In genomic region chr13:23749563-23750121, GRCm38 (mm10) we compare ENCODE assay signal across 13 mouse cellular contexts. TPM values are rescaled to one million over a fixed set of nuclear protein-coding genes. Genes with fewer than 3 reads are reported as not detected.
DNase-seq lines count a peak whose midpoint lies in the region; ATAC-seq and TF ChIP-seq lines count a peak whose summit lies in the region.
"Had no signal": no experiment of that assay in that cellular context is flagged by ENCODE, and none has a peak within 500 bp of the region (broad histone marks: within the 10 kb centered on the region; RNA-seq: fewer than 3 reads in every experiment).

No protein-coding gene starts in this region.

- no peaks in the 10 kb centered on the region for H3K79me2 ChIP-seq in macrophage (ENCODE audit: inconsistent target)

- DNase-seq in heart, postnatal 36 days = no peak
- DNase-seq in midbrain, postnatal 0 days (ENCODE audit: low spot score) = no peak
- DNase-seq in ovary, postnatal 10 days (ENCODE audit: low spot score) = no peak
- DNase-seq: adrenal gland, postnatal 14 days; cerebellum, postnatal 25 days; layer of hippocampus, postnatal 36 days had no signal

- ATAC-seq in heart, embryonic 12.5 days (ENCODE audit: insufficient number of reproducible peaks, low FRiP score) = no peak
- ATAC-seq in midbrain, embryonic 12.5 days (ENCODE audit: low FRiP score, low read depth) = no peak
- no peak for ATAC-seq in midbrain, postnatal 0 days (ENCODE audit: low FRiP score)
- no peak for ATAC-seq in forebrain, embryonic 12.5 days (ENCODE audit: low FRiP score)
- ATAC-seq in inflammation-experienced regulatory T-cells, adult 6 months = no peak

- no peak overlapping the region for H3K9ac ChIP-seq in heart, embryonic 12.5 days
- H3K9ac ChIP-seq in midbrain, embryonic 12.5 days (replicated peaks) = no peak overlapping the region
- no peak overlapping the region for H3K9ac ChIP-seq in midbrain, postnatal 0 days (replicated peaks; ENCODE audit: low read length, poor library complexity, severe bottlenecking)
- H3K9ac ChIP-seq in forebrain, embryonic 12.5 days = no peak overlapping the region
- H3K9ac ChIP-seq: hindbrain, embryonic 13.5 days had no signal

- H3K27me3 ChIP-seq in heart, embryonic 12.5 days (replicated peaks) = no peaks in the 10 kb centered on the region
- no peaks in the 10 kb centered on the region for H3K27me3 ChIP-seq in midbrain, embryonic 12.5 days
- H3K27me3 ChIP-seq in midbrain, postnatal 0 days (ENCODE audit: insufficient read depth, low read length) = no peaks in the 10 kb centered on the region
- no peaks in the 10 kb centered on the region for H3K27me3 ChIP-seq in forebrain, embryonic 12.5 days
- H3K27me3 ChIP-seq: hindbrain, embryonic 13.5 days had no signal

- no peak overlapping the region for H3K4me2 ChIP-seq in heart, embryonic 12.5 days
- no peak overlapping the region for H3K4me2 ChIP-seq in midbrain, embryonic 12.5 days (replicated peaks)
- H3K4me2 ChIP-seq in midbrain, postnatal 0 days (ENCODE audit: low read depth, low read length, poor library complexity, severe bottlenecking) = no peak overlapping the region
- H3K4me2 ChIP-seq in forebrain, embryonic 12.5 days = no peak overlapping the region
- H3K4me2 ChIP-seq: hindbrain, embryonic 13.5 days had no signal

- no peak for TF ChIP-seq CTCF in midbrain, postnatal 0 days (IDR thresholded peaks at IDR 0.05)

- no peak overlapping the region for H3K4me3 ChIP-seq in heart, embryonic 12.5 days
- H3K4me3 ChIP-seq in midbrain, embryonic 12.5 days = no peak overlapping the region
- no peak overlapping the region for H3K4me3 ChIP-seq in midbrain, postnatal 0 days (ENCODE audit: low read depth, low read length)
- H3K4me3 ChIP-seq in forebrain, embryonic 12.5 days (replicated peaks) = no peak overlapping the region
- no peak overlapping the region for H3K4me3 ChIP-seq in macrophage (ENCODE audit: inconsistent target)
- H3K4me3 ChIP-seq: hindbrain, embryonic 13.5 days had no signal

- no peaks in the 10 kb centered on the region for H3K9me3 ChIP-seq in heart, embryonic 12.5 days (replicated peaks)
- no peaks in the 10 kb centered on the region for H3K9me3 ChIP-seq in midbrain, embryonic 12.5 days
- no peaks in the 10 kb centered on the region for H3K9me3 ChIP-seq in midbrain, postnatal 0 days (ENCODE audit: low read length)
- H3K9me3 ChIP-seq in forebrain, embryonic 12.5 days = no peaks in the 10 kb centered on the region
- H3K9me3 ChIP-seq: hindbrain, embryonic 13.5 days had no signal

- peaks cover 11% of the 10 kb centered on the region for H3K4me1 ChIP-seq in heart, embryonic 12.5 days (replicated peaks)
- H3K4me1 ChIP-seq in midbrain, embryonic 12.5 days = peaks cover 25% of the 10 kb centered on the region
- H3K4me1 ChIP-seq in midbrain, postnatal 0 days (ENCODE audit: insufficient read depth, low read length) = 0 out of 2 replicates have a peak, but pooled peaks cover 3% of the 10 kb centered on the region
- peaks cover 9% of the 10 kb centered on the region for H3K4me1 ChIP-seq in forebrain, embryonic 12.5 days

- no peaks in the 10 kb centered on the region for H3K36me3 ChIP-seq in heart, embryonic 12.5 days
- H3K36me3 ChIP-seq in midbrain, embryonic 12.5 days = no peaks in the 10 kb centered on the region
- no peaks in the 10 kb centered on the region for H3K36me3 ChIP-seq in midbrain, postnatal 0 days (ENCODE audit: insufficient read depth, low read length)
- no peaks in the 10 kb centered on the region for H3K36me3 ChIP-seq in forebrain, embryonic 12.5 days (replicated peaks)
- H3K36me3 ChIP-seq in macrophage (ENCODE audit: inconsistent target) = no peaks in the 10 kb centered on the region
- H3K36me3 ChIP-seq: hindbrain, embryonic 13.5 days had no signal

- WGBS in heart, embryonic 12.5 days = 86% methylated on average over 5 of the region's 5 CpGs
- WGBS in midbrain, embryonic 12.5 days = 90% methylated on average over 5 of the region's 5 CpGs
- WGBS in midbrain, postnatal 0 days = 90% methylated on average over 5 of the region's 5 CpGs
- WGBS in forebrain, embryonic 12.5 days = 92% methylated on average over 5 of the region's 5 CpGs
- 97% methylated on average over 5 of the region's 5 CpGs for WGBS in macrophage (ENCODE audit: missing documents)

- intact Hi-C loops in heart, postnatal 36 days (cut with DNase I) = loop anchor here (5.0 to 10.0 kb wide), 2 partner anchors 167 to 1925 kb away; partner anchors contain the start of gene Hist1h4d

- H3K27ac ChIP-seq in heart, embryonic 12.5 days (ENCODE audit: poor library complexity, severe bottlenecking) = peak overlapping the region; percentile 38
- H3K27ac ChIP-seq in midbrain, embryonic 12.5 days (replicated peaks) = peak overlapping the region; percentile 70; the same call in 1 of the 2 replicates
- H3K27ac ChIP-seq in midbrain, postnatal 0 days (ENCODE audit: low read depth, low read length) = no peak overlapping the region
- H3K27ac ChIP-seq in forebrain, embryonic 12.5 days = peak overlapping the region; percentile 79
- H3K27ac ChIP-seq in macrophage = peak overlapping the region; percentile 55

RNA-seq across cellular contexts. Expression of gene Hist1h2ab, which starts 1.3 kb away (rescaled TPM):
- polyA plus RNA-seq in heart, embryonic 12.5 days (2016; fragmentation: Nextera tagmentation; extraction: Ambion mirVana) = 16.7 and 20.9 TPM in 2 replicates
- 10 to 100 TPM; 11.9 to 16.8 TPM for total RNA-seq in heart, postnatal 36 days (2021)
- polyA plus RNA-seq in midbrain, embryonic 12.5 days (2016; fragmentation: Nextera tagmentation; extraction: Ambion mirVana) = 53.0 and 53.2 TPM in 2 replicates
- total RNA-seq in midbrain, postnatal 0 days (2014; rRNA removed) = 98.5 and 290 TPM in 2 replicates
- polyA plus RNA-seq in midbrain, postnatal 0 days (2015; fragmentation: Nextera tagmentation; extraction: Ambion mirVana) = 2.1 and 2.4 TPM in 2 replicates
- polyA plus RNA-seq in forebrain, embryonic 12.5 days (2016; fragmentation: Nextera tagmentation; extraction: Ambion mirVana) = 59.9 and 73.2 TPM in 2 replicates
- 10 to 100 TPM in 2 of 26 experiments, 1 to 10 TPM in 9, not detected in 15; 2.9 to 15.3 (median 6.8) TPM for total RNA-seq in macrophage (2018; cell fraction: chromatin; rRNA removed)
- total RNA-seq in macrophage (2018; cell fraction: cytosol; rRNA removed) = 10 to 100 TPM in 23 of 26 experiments, 1 to 10 TPM in 3; 6.6 to 66.1 (median 21.8) TPM
- total RNA-seq in macrophage (2018; cell fraction: nucleus; rRNA removed) = 10 to 100 TPM in 5 of 26 experiments, 1 to 10 TPM in 16, not detected in 5; 3.7 to 37.0 (median 6.6) TPM
- not detected in 3 replicates for polyA plus RNA-seq in macrophage (2018)
- 10 to 100 TPM in 1 of 3 experiments, not detected in 2; 14.8 TPM for polyA plus RNA-seq in inflammation-experienced regulatory T-cells, adult 6 months (2017; shearing (Covaris generic))

RNA-seq across cellular contexts. Expression of gene Hist1h3b, which starts 2.4 kb away (rescaled TPM):
- 3.4 and 3.5 TPM in 2 replicates for polyA plus RNA-seq in heart, embryonic 12.5 days (2016; fragmentation: Nextera tagmentation; extraction: Ambion mirVana)
- total RNA-seq in heart, postnatal 36 days (2021) = 10 to 100 TPM; 20.4 to 22.0 TPM
- 14.7 and 16.1 TPM in 2 replicates for polyA plus RNA-seq in midbrain, embryonic 12.5 days (2016; fragmentation: Nextera tagmentation; extraction: Ambion mirVana)
- total RNA-seq in midbrain, postnatal 0 days (2014; rRNA removed) = 124 and 290 TPM in 2 replicates
- 0.50 and 0.51 TPM in 2 replicates for polyA plus RNA-seq in midbrain, postnatal 0 days (2015; fragmentation: Nextera tagmentation; extraction: Ambion mirVana)
- 14.0 and 15.8 TPM in 2 replicates for polyA plus RNA-seq in forebrain, embryonic 12.5 days (2016; fragmentation: Nextera tagmentation; extraction: Ambion mirVana)
- 10 to 100 TPM in 1 of 26 experiments, 1 to 10 TPM in 2, not detected in 23; 2.2 to 11.6 (median 4.5) TPM for total RNA-seq in macrophage (2018; cell fraction: chromatin; rRNA removed)
- total RNA-seq in macrophage (2018; cell fraction: cytosol; rRNA removed) = 10 to 100 TPM in 15 of 26 experiments, 1 to 10 TPM in 11; 2.2 to 40.1 (median 11.7) TPM
- total RNA-seq in macrophage (2018; cell fraction: nucleus; rRNA removed) = 10 to 100 TPM in 1 of 26 experiments, 1 to 10 TPM in 15, not detected in 10; 1.2 to 19.8 (median 2.5) TPM
- not detected in 3 replicates for polyA plus RNA-seq in macrophage (2018)
- 1 to 10 TPM in 1 of 3 experiments, not detected in 2; 1.1 TPM for polyA plus RNA-seq in inflammation-experienced regulatory T-cells, adult 6 months (2017; shearing (Covaris generic))

RNA-seq across cellular contexts. Expression of gene Hist1h2bb, which starts 3.1 kb away (rescaled TPM):
- polyA plus RNA-seq in heart, embryonic 12.5 days (2016; fragmentation: Nextera tagmentation; extraction: Ambion mirVana) = 0.88 and 1.4 TPM in 2 replicates
- total RNA-seq in heart, postnatal 36 days (2021) = 10 to 100 TPM in 1 of 2 experiments, 1 to 10 TPM in 1; 9.8 to 12.0 TPM
- 2.5 and 4.5 TPM in 2 replicates for polyA plus RNA-seq in midbrain, embryonic 12.5 days (2016; fragmentation: Nextera tagmentation; extraction: Ambion mirVana)
- total RNA-seq in midbrain, postnatal 0 days (2014; rRNA removed) = 491 and 821 TPM in 2 replicates
- polyA plus RNA-seq in midbrain, postnatal 0 days (2015; fragmentation: Nextera tagmentation; extraction: Ambion mirVana) = 0.61 TPM in 1 of 2 replicates, not detected in the other
- polyA plus RNA-seq in forebrain, embryonic 12.5 days (2016; fragmentation: Nextera tagmentation; extraction: Ambion mirVana) = 2.2 and 3.5 TPM in 2 replicates
- total RNA-seq in macrophage (2018; cell fraction: chromatin; rRNA removed) = 10 to 100 TPM in 5 of 26 experiments, 1 to 10 TPM in 14, not detected in 7; 3.5 to 24.2 (median 7.1) TPM
- 10 to 100 TPM in 24 of 26 experiments, 1 to 10 TPM in 2; 7.7 to 70.0 (median 21.1) TPM for total RNA-seq in macrophage (2018; cell fraction: cytosol; rRNA removed)
- total RNA-seq in macrophage (2018; cell fraction: nucleus; rRNA removed) = 10 to 100 TPM in 5 of 26 experiments, 1 to 10 TPM in 17, not detected in 4; 2.2 to 42.4 (median 7.3) TPM
- polyA plus RNA-seq in macrophage (2018) = not detected in 3 replicates
- 1 to 10 TPM in 2 of 3 experiments, not detected in 1; 2.5 to 2.8 TPM for polyA plus RNA-seq in inflammation-experienced regulatory T-cells, adult 6 months (2017; shearing (Covaris generic))

RNA-seq across cellular contexts. Expression of gene Hist1h3c, which starts 4.2 kb away (rescaled TPM):
- polyA plus RNA-seq in heart, embryonic 12.5 days (2016; fragmentation: Nextera tagmentation; extraction: Ambion mirVana) = 3.0 and 5.1 TPM in 2 replicates
- total RNA-seq in heart, postnatal 36 days (2021) = 1 to 10 TPM; 6.5 to 9.3 TPM
- polyA plus RNA-seq in midbrain, embryonic 12.5 days (2016; fragmentation: Nextera tagmentation; extraction: Ambion mirVana) = 7.9 and 9.3 TPM in 2 replicates
- 206 and 420 TPM in 2 replicates for total RNA-seq in midbrain, postnatal 0 days (2014; rRNA removed)
- not detected in 2 replicates for polyA plus RNA-seq in midbrain, postnatal 0 days (2015; fragmentation: Nextera tagmentation; extraction: Ambion mirVana)
- 11.1 and 13.8 TPM in 2 replicates for polyA plus RNA-seq in forebrain, embryonic 12.5 days (2016; fragmentation: Nextera tagmentation; extraction: Ambion mirVana)
- 10 to 100 TPM in 1 of 26 experiments, 1 to 10 TPM in 6, not detected in 19; 1.6 to 10.1 (median 2.9) TPM for total RNA-seq in macrophage (2018; cell fraction: chromatin; rRNA removed)
- total RNA-seq in macrophage (2018; cell fraction: cytosol; rRNA removed) = 10 to 100 TPM in 17 of 26 experiments, 1 to 10 TPM in 9; 3.8 to 42.2 (median 11.9) TPM
- total RNA-seq in macrophage (2018; cell fraction: nucleus; rRNA removed) = 10 to 100 TPM in 1 of 26 experiments, 1 to 10 TPM in 18, not detected in 7; 1.0 to 25.5 (median 2.5) TPM
- not detected in 3 replicates for polyA plus RNA-seq in macrophage (2018)
- 1 to 10 TPM in 1 of 3 experiments, not detected in 2; 2.5 TPM for polyA plus RNA-seq in inflammation-experienced regulatory T-cells, adult 6 months (2017; shearing (Covaris generic))
- total RNA-seq: gastrocnemius, adult 18-20 months had no signal

RNA-seq across cellular contexts. Expression of gene Hist1h4b, which starts 7.2 kb away (rescaled TPM):
- 2.1 and 2.3 TPM in 2 replicates for polyA plus RNA-seq in heart, embryonic 12.5 days (2016; fragmentation: Nextera tagmentation; extraction: Ambion mirVana)
- total RNA-seq in heart, postnatal 36 days (2021) = 10 to 100 TPM; 13.8 to 18.3 TPM
- polyA plus RNA-seq in midbrain, embryonic 12.5 days (2016; fragmentation: Nextera tagmentation; extraction: Ambion mirVana) = 5.0 and 8.0 TPM in 2 replicates
- total RNA-seq in midbrain, postnatal 0 days (2014; rRNA removed) = 143 and 315 TPM in 2 replicates
- polyA plus RNA-seq in midbrain, postnatal 0 days (2015; fragmentation: Nextera tagmentation; extraction: Ambion mirVana) = 1.6 and 2.0 TPM in 2 replicates
- polyA plus RNA-seq in forebrain, embryonic 12.5 days (2016; fragmentation: Nextera tagmentation; extraction: Ambion mirVana) = 5.3 and 8.2 TPM in 2 replicates
- 10 to 100 TPM in 18 of 26 experiments, 1 to 10 TPM in 5, not detected in 3; 4.5 to 72.5 (median 15.5) TPM for total RNA-seq in macrophage (2018; cell fraction: chromatin; rRNA removed)
- 100 to 1,000 TPM in 2 of 26 experiments, 10 to 100 TPM in 24; 12.7 to 122 (median 32.5) TPM for total RNA-seq in macrophage (2018; cell fraction: cytosol; rRNA removed)
- total RNA-seq in macrophage (2018; cell fraction: nucleus; rRNA removed) = 100 to 1,000 TPM in 1 of 26 experiments, 10 to 100 TPM in 19, 1 to 10 TPM in 5, not detected in 1; 5.5 to 124 (median 19.4) TPM
- polyA plus RNA-seq in macrophage (2018) = 0.99 TPM in 1 of 3 replicates, not detected in the others
- 10 to 100 TPM in 1 of 3 experiments, 1 to 10 TPM in 1, not detected in 1; 4.1 to 20.2 TPM for polyA plus RNA-seq in inflammation-experienced regulatory T-cells, adult 6 months (2017; shearing (Covaris generic))
